Mouse (Mus musculus): Measurements from ENCODE around the gene Acaa1a. TPM values are rescaled to one million over a fixed set of nuclear protein-coding genes. Genes with fewer than 3 reads are reported as not detected.

Gene Acaa1a
- polyA plus RNA-seq, 1 experiment: 212 TPM

GRCm38 (mm10) chr9:119335571-119335970, 3.9 kb upstream of the Acaa1a start:
- TF ChIP-seq CTCF (IDR thresholded peaks at IDR 0.05; ENCODE audit: borderline replicate concordance, control insufficient read depth, extremely low read depth, insufficient read depth, low read length, poor library complexity): no peak
- no peak overlapping the region for H3K27ac ChIP-seq (ENCODE audit: control insufficient read depth, insufficient read depth, low read length)
- H3K4me3 ChIP-seq (ENCODE audit: control insufficient read depth, insufficient read depth, low read length): no peak overlapping the region
- H3K27me3 ChIP-seq (ENCODE audit: control insufficient read depth, insufficient read depth, low read length): no peaks in the 10 kb centered on the region
- 91% methylated on average over 4 of the region's 4 CpGs for WGBS
- H3K4me1 ChIP-seq (replicated peaks; ENCODE audit: control insufficient read depth, insufficient read depth, low read length): peaks cover 19% of the 10 kb centered on the region
- no peak for DNase-seq
- H3K36me3 ChIP-seq (ENCODE audit: control insufficient read depth, insufficient read depth, low read length): no peaks in the 10 kb centered on the region

GRCm38 (mm10) chr9:119337842-119338241, 1.6 kb upstream of the Acaa1a start:
- 98% methylated on average over 14 of the region's 14 CpGs for WGBS

DNA sequence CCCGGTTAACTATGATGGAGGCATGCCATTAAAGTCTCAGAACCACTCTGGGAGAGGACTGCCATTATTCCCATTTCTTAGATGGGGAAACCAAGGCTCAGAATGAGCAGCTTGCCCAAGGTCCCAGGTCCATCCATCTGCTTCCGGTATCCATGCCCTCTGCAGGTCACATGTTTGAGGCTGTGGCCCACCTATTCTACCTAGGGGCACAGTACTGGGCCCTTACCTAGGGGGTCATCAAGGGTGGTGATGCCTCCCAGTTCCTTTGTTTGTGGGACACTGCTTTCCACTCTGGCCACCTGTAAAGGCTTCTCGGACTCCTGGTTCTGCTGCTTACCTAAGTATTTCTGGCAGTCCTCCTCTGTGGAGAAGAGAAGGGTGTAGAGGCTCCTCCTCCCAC, 1.1 kb upstream of the Acaa1a start:
- Histone ChIP-seq H3K4me3 (ENCODE audit: control insufficient read depth, insufficient read depth, low read length) (no peak overlapping the region), H3K36me3 (ENCODE audit: control insufficient read depth, insufficient read depth, low read length) (no peaks in the 10 kb centered on the region), H3K27ac (ENCODE audit: control insufficient read depth, insufficient read depth, low read length) (no peak overlapping the region), H3K4me1 (replicated peaks; ENCODE audit: control insufficient read depth, insufficient read depth, low read length) (peaks cover 25% of the 10 kb centered on the region), H3K27me3 (ENCODE audit: control insufficient read depth, insufficient read depth, low read length) (no peaks in the 10 kb centered on the region)
- no peak for DNase-seq
- WGBS: 96% methylated on average over 3 of the region's 3 CpGs
- no peak for TF ChIP-seq POLR2A (IDR thresholded peaks at IDR 0.05; ENCODE audit: control insufficient read depth, extremely low read depth, insufficient read depth, low read length, poor library complexity)
- no peak for TF ChIP-seq CTCF (IDR thresholded peaks at IDR 0.05; ENCODE audit: borderline replicate concordance, control insufficient read depth, extremely low read depth, insufficient read depth, low read length, poor library complexity)

More at GRCm38 (mm10) chr9:119337842-119338241, 1.6 kb upstream of the Acaa1a start:
- TF ChIP-seq POLR2A (IDR thresholded peaks at IDR 0.05; ENCODE audit: control insufficient read depth, extremely low read depth, insufficient read depth, low read length, poor library complexity) (no peak), CTCF (IDR thresholded peaks at IDR 0.05; ENCODE audit: borderline replicate concordance, control insufficient read depth, extremely low read depth, insufficient read depth, low read length, poor library complexity) (no peak)
- Histone ChIP-seq H3K27ac (ENCODE audit: control insufficient read depth, insufficient read depth, low read length) (no peak overlapping the region), H3K4me1 (replicated peaks; ENCODE audit: control insufficient read depth, insufficient read depth, low read length) (peaks cover 25% of the 10 kb centered on the region), H3K4me3 (ENCODE audit: control insufficient read depth, insufficient read depth, low read length) (no peak overlapping the region), H3K36me3 (ENCODE audit: control insufficient read depth, insufficient read depth, low read length) (no peaks in the 10 kb centered on the region), H3K27me3 (ENCODE audit: control insufficient read depth, insufficient read depth, low read length) (no peaks in the 10 kb centered on the region)
- no peak for DNase-seq

DNA sequence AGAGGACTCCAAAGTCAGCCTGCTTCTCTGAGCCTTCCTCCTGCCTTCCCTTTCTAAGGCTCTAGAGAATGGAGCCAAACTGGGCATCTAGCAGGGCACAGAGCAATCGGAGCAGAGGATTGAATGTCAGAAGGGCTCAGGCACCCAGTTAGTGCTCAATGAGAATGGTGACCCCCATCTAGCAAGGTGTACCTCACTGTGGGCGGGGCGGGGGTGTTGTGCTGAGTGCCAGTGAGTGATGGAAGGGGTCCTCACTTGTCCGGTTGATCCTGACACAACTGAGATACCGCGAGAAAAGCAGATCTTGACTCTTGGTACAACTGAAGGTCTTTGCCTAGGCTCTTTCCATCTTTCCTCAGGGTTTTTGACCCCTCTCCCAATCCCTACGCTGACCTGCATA, 370 bp upstream of the Acaa1a start:
- DNase-seq: no peak
- H3K36me3 ChIP-seq (ENCODE audit: control insufficient read depth, insufficient read depth, low read length): no peaks in the 10 kb centered on the region

DNA sequence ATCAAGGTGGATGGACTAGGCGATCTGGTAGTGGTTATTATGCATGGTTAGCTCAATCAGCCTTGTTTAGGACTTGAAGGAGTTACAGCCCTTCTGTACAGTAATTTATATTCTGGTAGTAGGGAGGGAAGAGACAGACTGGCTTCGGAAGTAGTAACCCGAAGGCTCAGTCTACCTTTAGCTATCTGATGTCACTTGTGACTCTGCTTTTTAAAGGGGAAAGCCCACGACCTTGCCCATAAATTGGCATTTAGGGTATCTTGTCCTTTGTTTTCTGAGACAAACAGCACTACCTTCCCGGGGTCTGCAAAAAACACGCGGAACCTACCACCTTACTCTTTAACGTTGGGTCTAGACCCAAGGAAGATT, 720 bp downstream of the Acaa1a start:
- H3K36me3 ChIP-seq (ENCODE audit: control insufficient read depth, insufficient read depth, low read length): no peaks in the 10 kb centered on the region
- WGBS: 3% methylated on average over 8 of the region's 8 CpGs

More for the DNA sequence above, 370 bp upstream of the Acaa1a start:
- Histone ChIP-seq H3K27ac (ENCODE audit: control insufficient read depth, insufficient read depth, low read length) (no peak overlapping the region), H3K4me3 (ENCODE audit: control insufficient read depth, insufficient read depth, low read length) (peak overlapping the region; percentile 77), H3K4me1 (replicated peaks; ENCODE audit: control insufficient read depth, insufficient read depth, low read length) (peaks cover 21% of the 10 kb centered on the region), H3K27me3 (ENCODE audit: control insufficient read depth, insufficient read depth, low read length) (no peaks in the 10 kb centered on the region)
- TF ChIP-seq POLR2A (IDR thresholded peaks at IDR 0.05; ENCODE audit: control insufficient read depth, extremely low read depth, insufficient read depth, low read length, poor library complexity) (no peak), CTCF (IDR thresholded peaks at IDR 0.05; ENCODE audit: borderline replicate concordance, control insufficient read depth, extremely low read depth, insufficient read depth, low read length, poor library complexity) (no peak)
- 39% methylated on average over 7 of the region's 7 CpGs for WGBS

DNA sequence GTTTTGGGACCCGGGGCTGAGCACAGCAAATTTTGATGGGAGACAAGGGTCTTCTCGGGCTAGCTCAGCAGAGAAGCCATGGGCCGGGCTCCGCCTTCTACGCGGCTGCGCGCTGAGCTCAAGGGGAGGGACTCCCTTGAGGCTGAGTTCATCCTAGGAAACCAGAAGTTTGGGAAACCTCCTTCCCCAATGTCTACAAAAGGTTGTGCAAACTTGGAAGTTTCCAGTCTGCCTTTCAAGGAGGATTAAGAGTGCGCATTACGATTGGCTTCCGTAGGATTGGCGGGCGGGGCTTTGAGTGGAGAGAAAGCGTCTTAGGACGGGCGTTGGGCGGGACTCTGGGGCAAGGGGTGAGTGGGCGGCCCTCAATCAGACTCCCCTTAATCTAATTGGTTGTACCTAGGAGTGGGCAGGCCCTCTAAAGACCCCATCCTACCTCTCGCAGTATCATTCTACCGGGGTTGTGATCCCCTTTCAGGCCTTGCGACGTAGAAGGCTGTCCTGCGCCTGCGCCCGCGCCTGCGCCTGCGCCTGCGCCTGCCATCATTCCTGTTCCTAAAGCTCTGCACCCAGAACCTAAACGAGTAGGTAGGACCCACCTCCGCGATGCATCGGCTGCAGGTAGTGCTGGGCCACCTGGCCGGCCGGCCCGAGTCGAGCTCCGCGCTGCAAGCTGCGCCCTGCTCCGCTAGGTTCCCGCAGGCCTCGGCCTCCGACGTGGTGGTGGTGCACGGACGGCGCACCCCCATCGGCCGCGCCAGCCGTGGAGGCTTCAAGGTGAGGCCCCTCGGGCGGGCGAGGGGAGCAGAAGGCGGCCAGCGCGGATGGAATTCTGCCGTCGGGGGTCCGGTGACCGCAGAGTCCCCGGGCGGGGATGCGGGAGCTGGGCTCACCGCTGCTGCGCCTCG, 1.7 kb downstream of the Acaa1a start, which contains the start of gene Myd88:
TSS of gene Myd88 (minus strand) at position 503 of the 908 bp plus-strand sequence.
- Histone ChIP-seq H3K36me3 (ENCODE audit: control insufficient read depth, insufficient read depth, low read length) (peaks cover 6% of the 10 kb centered on the region), H3K27me3 (ENCODE audit: control insufficient read depth, insufficient read depth, low read length) (no peaks in the 10 kb centered on the region), H3K27ac (ENCODE audit: control insufficient read depth, insufficient read depth, low read length) (peak within 1 kb of the TSS; percentile 46), H3K4me1 (replicated peaks; ENCODE audit: control insufficient read depth, insufficient read depth, low read length) (peaks cover 14% of the 10 kb centered on the region), H3K4me3 (ENCODE audit: control insufficient read depth, insufficient read depth, low read length) (peak within 1 kb of the TSS; percentile 95)
- WGBS: under 1% methylated on average over 66 of the region's 68 CpGs
- peak; percentile 93 for DNase-seq
- TF ChIP-seq POLR2A (IDR thresholded peaks at IDR 0.05; ENCODE audit: control insufficient read depth, extremely low read depth, insufficient read depth, low read length, poor library complexity) (peak; percentile 44; the same call in 1 of the 2 replicates), CTCF (IDR thresholded peaks at IDR 0.05; ENCODE audit: borderline replicate concordance, control insufficient read depth, extremely low read depth, insufficient read depth, low read length, poor library complexity) (no peak)

More for the DNA sequence above, 720 bp downstream of the Acaa1a start:
- Histone ChIP-seq H3K27me3 (ENCODE audit: control insufficient read depth, insufficient read depth, low read length) (no peaks in the 10 kb centered on the region), H3K4me1 (replicated peaks; ENCODE audit: control insufficient read depth, insufficient read depth, low read length) (peaks cover 14% of the 10 kb centered on the region), H3K27ac (ENCODE audit: control insufficient read depth, insufficient read depth, low read length) (peak overlapping the region; percentile 59), H3K4me3 (ENCODE audit: control insufficient read depth, insufficient read depth, low read length) (peak overlapping the region; percentile 77)
- TF ChIP-seq CTCF (IDR thresholded peaks at IDR 0.05; ENCODE audit: borderline replicate concordance, control insufficient read depth, extremely low read depth, insufficient read depth, low read length, poor library complexity): no peak
- TF ChIP-seq POLR2A (IDR thresholded peaks at IDR 0.05; ENCODE audit: control insufficient read depth, extremely low read depth, insufficient read depth, low read length, poor library complexity): no peak
- DNase-seq: no peak

Measured in thymus, adult 2 months (tissue).